Mouse (Mus musculus): ENCODE measurements around the gene Tmem50b.
"Not testable (repeated sequence)": the region's sequence is repeated elsewhere in the genome, so short reads cannot be mapped to it uniquely, and the experiment has no call there.

The Tmem50b gene

GRCm38 (mm10) chr16:91541573-91542081 is 56.0 kb downstream of the Tmem50b start:
- no peak for DNase-seq (ENCODE audit: inconsistent age in 2 of 2, low spot score in 1 of 2)

- no peak for DNase-seq (ENCODE audit: inconsistent age in 2 of 2, low spot score in 1 of 2)
Observed at GRCm38 (mm10) chr16:91538513-91538912, 59.1 kb downstream of the Tmem50b start.

GRCm38 (mm10) chr16:91538051-91538450 is 59.5 kb downstream of the Tmem50b start:
- peak in 1 of 2 experiments; percentile 27 for DNase-seq (ENCODE audit: inconsistent age in 2 of 2, low spot score in 1 of 2)

- DNase-seq (ENCODE audit: inconsistent age in 2 of 2, low spot score in 1 of 2): no peak
Observed at GRCm38 (mm10) chr16:91537065-91537464, 60.5 kb downstream of the Tmem50b start.

GRCm38 (mm10) chr16:91536372-91536771 is 61.2 kb downstream of the Tmem50b start:
- no peak for DNase-seq (ENCODE audit: inconsistent age in 2 of 2, low spot score in 1 of 2)

GRCm38 (mm10) chr16:91534888-91535287 is 62.7 kb downstream of the Tmem50b start:
- no peak for DNase-seq (ENCODE audit: inconsistent age in 2 of 2, low spot score in 1 of 2)

- DNase-seq (ENCODE audit: inconsistent age in 2 of 2, low spot score in 1 of 2): peak in 1 of 2 experiments; percentile 25
Observed at GRCm38 (mm10) chr16:91534477-91534876, 63.1 kb downstream of the Tmem50b start.

GRCm38 (mm10) chr16:91533097-91534001 is 64.3 kb downstream of the Tmem50b start:
- DNase-seq (ENCODE audit: inconsistent age in 2 of 2, low spot score in 1 of 2): peak in 1 of 2 experiments; percentile 30

- DNase-seq (ENCODE audit: inconsistent age in 2 of 2, low spot score in 1 of 2): peak in 1 of 2 experiments; percentile 21
Observed at GRCm38 (mm10) chr16:91532429-91532828, 65.2 kb downstream of the Tmem50b start.

- no peak for DNase-seq (ENCODE audit: inconsistent age in 2 of 2, low spot score in 1 of 2)
Observed at GRCm38 (mm10) chr16:91531856-91532255, 65.7 kb downstream of the Tmem50b start.

GRCm38 (mm10) chr16:91530830-91531229 is 66.8 kb downstream of the Tmem50b start:
- not testable (repeated sequence) for DNase-seq (ENCODE audit: inconsistent age in 2 of 2, low spot score in 1 of 2)

- peak in 1 of 2 experiments; percentile 42 for DNase-seq (ENCODE audit: inconsistent age in 2 of 2, low spot score in 1 of 2)
Observed at GRCm38 (mm10) chr16:91528578-91528977, 69.0 kb downstream of the Tmem50b start.

GRCm38 (mm10) chr16:91527500-91527899 is 70.1 kb downstream of the Tmem50b start:
- DNase-seq (ENCODE audit: inconsistent age in 2 of 2, low spot score in 1 of 2): peak; percentile 31 to 43

- peak; percentile 50 to 71 for DNase-seq (ENCODE audit: inconsistent age in 2 of 2, low spot score in 1 of 2)
Observed at GRCm38 (mm10) chr16:91527051-91527450, 70.5 kb downstream of the Tmem50b start.

GRCm38 (mm10) chr16:91526274-91526673 is 71.3 kb downstream of the Tmem50b start:
- peak in 1 of 2 experiments; percentile 22 for DNase-seq (ENCODE audit: inconsistent age in 2 of 2, low spot score in 1 of 2)
